Mouse (Mus musculus) spleen, postnatal 10 days (tissue): ENCODE results near the gene Olfr764-ps1.
"Not testable (repeated sequence)": the region's sequence is repeated elsewhere in the genome, so short reads cannot be mapped to it uniquely, and the experiment has no call there.

Experiments
- DNase-seq, 2 experiments: peaks; one replicate each; pipeline ENCODE4 v3.0.0; 2021 to 2022; ENCODE audit warnings: low spot score in 2 of 2

Olfr764-ps1 gene

GRCm38 (mm10) chr10:129039796-129040195, at the start of gene Olfr764-ps1:
TSS of gene Olfr764-ps1 (minus strand) at chr10:129039896.
- no peak for DNase-seq

GRCm38 (mm10) chr10:129082810-129083209, 43.1 kb upstream of the Olfr764-ps1 start, which contains the start of gene Olfr767:
TSS of gene Olfr767 (minus strand) at chr10:129082910.
- not testable (repeated sequence) for DNase-seq

- no peak for DNase-seq
Measured at GRCm38 (mm10) chr10:129068877-129069276, 29.2 kb upstream of the Olfr764-ps1 start, which contains the start of gene Olfr766-ps1. TSS of gene Olfr766-ps1 (minus strand) at chr10:129068977.

- DNase-seq: not testable (repeated sequence)
Measured at GRCm38 (mm10) chr10:129049898-129050297, 10.2 kb upstream of the Olfr764-ps1 start, which contains the start of gene Olfr765. TSS of gene Olfr765 (minus strand) at chr10:129049998.

GRCm38 (mm10) chr10:129028343-129028742, 11.4 kb downstream of the Olfr764-ps1 start:
- DNase-seq: no peak

GRCm38 (mm10) chr10:129026018-129026662, 13.6 kb downstream of the Olfr764-ps1 start:
- DNase-seq: peak; percentile 8 to 57

- DNase-seq: no peak
Measured at GRCm38 (mm10) chr10:129023319-129023718, 16.4 kb downstream of the Olfr764-ps1 start.

DNA sequence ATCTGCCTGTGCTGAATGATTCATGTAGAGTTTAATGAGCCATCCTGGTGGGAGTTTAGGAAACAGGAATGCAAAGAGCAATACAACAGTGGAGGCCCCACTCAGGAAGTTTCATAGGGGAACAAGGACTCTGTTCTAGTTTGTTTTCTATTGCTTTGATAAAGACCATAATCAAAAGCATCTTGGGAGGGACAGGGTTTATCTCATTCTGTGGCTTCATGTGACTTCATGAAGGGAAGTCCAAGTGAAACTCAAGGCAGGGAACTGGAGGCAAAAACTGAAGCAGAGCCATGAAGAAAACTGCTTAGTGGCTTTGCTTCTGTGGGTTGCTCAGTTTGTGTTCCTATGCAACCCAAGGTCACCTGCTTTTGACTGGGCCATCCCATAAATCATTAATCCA, 25.2 kb downstream of the Olfr764-ps1 start:
- DNase-seq: no peak

- not testable (repeated sequence) for DNase-seq
Measured at GRCm38 (mm10) chr10:129011511-129011910, 28.2 kb downstream of the Olfr764-ps1 start.

DNA sequence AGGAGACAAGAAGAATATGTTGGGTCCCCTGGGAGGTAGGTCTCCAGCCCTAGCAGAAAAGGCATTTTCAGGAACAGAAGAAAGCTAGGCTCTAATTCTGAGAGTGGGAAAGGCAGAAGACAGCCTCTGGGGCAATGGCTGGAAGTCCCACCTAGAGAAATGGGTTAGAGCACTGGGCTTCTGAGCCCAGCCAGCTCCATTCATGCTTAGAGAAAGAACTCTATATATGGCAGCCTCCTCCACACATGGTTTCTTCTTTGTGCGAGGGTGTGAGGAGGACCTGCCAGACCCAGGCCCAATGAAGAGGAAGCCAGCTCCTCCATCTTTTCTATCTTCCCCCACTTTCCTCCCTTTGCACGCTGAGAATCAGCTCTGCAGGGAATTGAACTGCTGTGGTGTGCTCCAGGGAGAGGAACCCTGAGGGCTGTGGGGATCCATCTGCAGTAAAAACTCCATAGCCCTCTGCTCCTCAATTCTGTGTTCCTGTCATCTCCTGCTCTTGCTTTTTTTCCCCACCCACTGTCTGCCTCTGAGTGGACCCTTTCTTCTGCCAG, 29.3 kb downstream of the Olfr764-ps1 start, which contains the start of gene Olfr763:
TSS of gene Olfr763 (plus strand) at position 504 of the 554 bp plus-strand sequence.
- no peak for DNase-seq

GRCm38 (mm10) chr10:129004032-129004920, 35.4 kb downstream of the Olfr764-ps1 start:
- no peak for DNase-seq

DNA sequence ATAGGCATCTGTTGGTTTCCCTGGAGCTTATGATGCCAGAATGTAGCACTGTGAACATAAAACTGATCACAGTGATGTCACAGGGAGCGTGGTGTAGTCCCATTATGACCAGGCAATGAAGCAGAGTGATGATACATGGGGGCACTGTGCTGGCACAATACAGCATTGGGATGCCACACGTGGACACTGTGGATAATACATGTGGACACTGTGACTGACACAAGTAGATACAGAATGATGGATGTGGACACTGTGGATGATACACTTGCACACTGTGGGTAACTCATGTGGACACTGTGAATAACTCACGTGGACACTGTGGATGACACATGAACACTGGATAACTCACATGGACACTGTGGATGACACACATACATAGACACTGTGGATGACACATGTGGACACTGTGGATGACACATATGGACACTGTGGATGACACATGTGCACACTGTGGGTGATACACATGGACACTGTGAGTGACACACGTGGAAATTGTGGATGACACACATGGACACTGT, 43.1 kb downstream of the Olfr764-ps1 start:
- no peak for DNase-seq

DNA sequence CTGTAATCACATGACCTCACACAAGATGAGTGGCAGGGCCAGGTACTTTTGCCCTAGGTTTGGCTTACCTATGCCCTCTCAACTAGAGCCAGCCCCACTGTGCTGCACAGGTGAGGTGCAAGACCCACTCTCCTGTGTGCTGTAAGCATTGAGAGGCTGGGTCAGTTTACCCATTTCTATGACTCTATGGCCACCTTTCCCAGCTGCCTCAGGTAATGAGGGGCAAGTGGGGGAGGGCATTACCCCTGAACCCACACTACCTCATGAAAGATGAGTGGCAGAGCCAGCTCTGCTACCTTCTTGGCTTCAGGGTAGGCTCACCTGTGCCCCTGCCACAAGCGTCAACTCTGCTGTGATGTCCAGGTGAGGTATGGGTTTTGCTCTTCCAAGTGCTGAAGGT, 43.9 kb downstream of the Olfr764-ps1 start:
- no peak for DNase-seq

- no peak for DNase-seq
Measured at GRCm38 (mm10) chr10:128990994-128991393, 48.7 kb downstream of the Olfr764-ps1 start.

- not testable (repeated sequence) for DNase-seq
Measured at GRCm38 (mm10) chr10:128990129-128990850, 49.4 kb downstream of the Olfr764-ps1 start.

- not testable (repeated sequence) for DNase-seq
Measured at GRCm38 (mm10) chr10:128989131-128989530, 50.6 kb downstream of the Olfr764-ps1 start, which contains the start of gene Olfr9. TSS of gene Olfr9 (plus strand) at chr10:128989431.
